Mouse (Mus musculus) G1E (cell line): ENCODE measurements around the gene Fam19a3.
"Not testable (repeated sequence)": the region's sequence is repeated elsewhere in the genome, so short reads cannot be mapped to it uniquely, and the experiment has no call there.

Source experiments
- CTCF ChIP-seq: IDR thresholded peaks from 2 replicates; pipeline ENCODE4 v1.5.1; 2012; ENCODE audit warnings: low read depth, low read length, inconsistent platforms, mixed read lengths
- GATA1 ChIP-seq: IDR thresholded peaks from 2 replicates; pipeline ENCODE4 v1.6.1; 2012; ENCODE audit warnings: borderline replicate concordance, low read length, inconsistent platforms, mixed read lengths
- POLR2AphosphoS5 ChIP-seq: IDR thresholded peaks from 2 replicates; pipeline ENCODE4 v1.6.1; 2012; ENCODE audit warnings: low read depth, low read length, inconsistent platforms; ENCODE audit not compliant: insufficient replicate concordance
- TAL1 ChIP-seq: conservative IDR thresholded peaks from 2 replicates; pipeline ENCODE4 v1.6.1; 2012; ENCODE audit warnings: low read depth, low read length, inconsistent platforms, mixed read lengths

GRCm38 (mm10) chr3:104813227-104813626 lies 31.6 kb upstream of the Fam19a3 start:
- not testable (repeated sequence) for TF ChIP-seq CTCF, TAL1, POLR2AphosphoS5, GATA1
